Comparison of ENCODE assay signal across 13 mouse cellular contexts in the genomic region with DNA sequence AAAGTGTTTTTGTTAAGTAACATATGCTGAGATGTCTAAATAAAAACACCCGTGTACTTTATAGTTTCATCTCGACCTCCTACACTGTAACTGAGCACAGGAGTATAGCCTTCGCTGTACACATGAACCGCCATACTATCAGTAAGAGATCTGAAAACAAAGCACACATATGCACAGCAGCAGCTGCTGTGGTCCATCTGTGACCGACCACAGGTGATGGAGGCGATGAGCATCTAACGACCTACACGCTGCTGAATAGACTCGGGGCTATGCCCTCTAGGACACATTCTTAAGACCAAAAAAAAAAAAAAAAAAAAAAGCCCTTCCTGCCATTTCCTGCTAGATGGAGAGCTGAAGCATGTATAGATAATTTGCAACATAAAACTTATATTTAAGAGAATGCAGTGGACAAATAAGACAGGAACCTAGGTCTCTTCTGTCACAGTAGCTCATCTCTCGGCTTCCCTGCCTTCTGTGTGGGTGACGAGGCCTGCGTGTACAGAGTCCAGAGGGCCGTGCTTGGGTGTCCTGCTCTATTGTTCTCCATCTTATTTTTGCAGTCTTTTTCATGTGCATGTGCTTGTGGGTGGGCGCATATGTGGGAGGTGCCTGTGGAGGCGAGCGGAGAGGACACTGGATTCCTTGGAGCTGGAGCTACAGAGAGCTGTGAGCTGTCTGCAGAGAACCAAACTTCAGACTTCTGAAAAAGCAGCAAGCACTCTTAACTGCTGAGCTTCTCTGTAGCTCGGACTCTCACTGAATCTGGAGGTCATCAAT.
DNase-seq lines count a peak whose midpoint lies in the region; ATAC-seq lines count a peak whose summit lies in the region.
"Had no signal": no experiment of that assay in that cellular context is flagged by ENCODE, and none has a peak within 500 bp of the region (broad histone marks: within the 10 kb centered on the region; RNA-seq: fewer than 3 reads in every experiment).

No protein-coding gene starts in this region.

- ATAC-seq in frontal cortex, adult (ENCODE audit: low TSS enrichment) = peak; percentile 83
- ATAC-seq: forebrain, embryonic 14.5 days had no signal

- no peak for DNase-seq in frontal cortex, postnatal 14 days (ENCODE audit: low spot score in 2 of 2)
- DNase-seq in kidney, postnatal 4 days = peak; percentile 27 to 29
- no peak for DNase-seq in kidney, adult 18-20 months
- peak; percentile 28 for DNase-seq in retina, postnatal 1 day
- no peak for DNase-seq in retina, embryonic 14.5 days (ENCODE audit: low spot score)
- DNase-seq in right cerebral cortex, postnatal 25 days = peak; percentile 46
- no peak for DNase-seq in thymus, postnatal 10 days (ENCODE audit: low spot score in 2 of 2)
- DNase-seq: cerebellum, adult 2 months; gastrocnemius, postnatal 14 days; kidney, adult 11 months; lung, embryonic 14.5 days had no signal

Comparison
In these comparisons a context has a peak if more than half of its experiments do, and no peak if none do; other contexts are left out.
1. DNase-seq: peak in kidney, postnatal 4 days (2 of 2), retina, postnatal 1 day (single experiment) and right cerebral cortex, postnatal 25 days (single experiment); none in frontal cortex, postnatal 14 days (0 of 2), kidney, adult 18-20 months (single experiment), retina, embryonic 14.5 days (single experiment) and thymus, postnatal 10 days (0 of 2).